Mouse (Mus musculus) urinary bladder, adult 18-20 months (tissue): Measurements from ENCODE around the gene Fxr2.
A peak's percentile ranks its signal among the peaks of the same experiment; 100 is the strongest.

Experiments
- DNase-seq, 2 experiments: peaks; one replicate each; pipeline ENCODE4 v3.0.0; 2022; ENCODE audit warnings: low spot score in 2 of 2, mixed read lengths in 2 of 2

Gene Fxr2

GRCm38 (mm10) chr11:69657462-69657881 is 24.7 kb downstream of the Fxr2 start:
- DNase-seq: no peak

DNA sequence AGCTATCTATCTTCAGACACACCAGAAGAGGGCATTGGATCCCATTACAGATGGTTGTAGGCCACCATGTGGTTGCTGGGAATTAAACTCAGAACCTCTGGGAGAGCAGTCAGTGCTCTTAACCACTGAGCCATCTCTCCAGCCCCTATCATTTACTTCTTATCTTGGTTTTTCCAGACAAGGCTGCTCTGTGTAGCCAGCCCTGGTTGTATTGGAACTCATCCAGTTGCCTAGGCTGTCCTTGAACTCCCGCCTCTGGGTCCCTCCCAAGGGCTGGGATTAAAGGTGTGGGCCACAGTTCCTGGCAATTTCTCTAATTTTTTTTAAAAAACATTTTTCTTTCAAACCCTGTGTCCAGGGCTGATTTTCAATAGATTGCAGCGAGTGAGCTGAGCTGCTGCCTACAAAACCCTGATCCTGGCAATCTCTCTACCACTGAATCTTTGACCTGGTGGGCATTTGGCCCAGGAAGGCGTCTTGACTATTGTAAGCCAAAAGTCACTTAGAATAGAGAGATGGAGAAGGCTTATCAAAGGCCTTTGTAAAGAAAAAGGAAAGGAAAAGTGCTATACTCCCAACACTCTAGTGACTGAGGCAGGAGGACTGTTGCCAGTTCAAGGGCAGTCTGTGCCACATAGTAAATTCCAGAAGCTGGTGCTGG is 28.6 kb downstream of the Fxr2 start:
- DNase-seq: no peak

DNA sequence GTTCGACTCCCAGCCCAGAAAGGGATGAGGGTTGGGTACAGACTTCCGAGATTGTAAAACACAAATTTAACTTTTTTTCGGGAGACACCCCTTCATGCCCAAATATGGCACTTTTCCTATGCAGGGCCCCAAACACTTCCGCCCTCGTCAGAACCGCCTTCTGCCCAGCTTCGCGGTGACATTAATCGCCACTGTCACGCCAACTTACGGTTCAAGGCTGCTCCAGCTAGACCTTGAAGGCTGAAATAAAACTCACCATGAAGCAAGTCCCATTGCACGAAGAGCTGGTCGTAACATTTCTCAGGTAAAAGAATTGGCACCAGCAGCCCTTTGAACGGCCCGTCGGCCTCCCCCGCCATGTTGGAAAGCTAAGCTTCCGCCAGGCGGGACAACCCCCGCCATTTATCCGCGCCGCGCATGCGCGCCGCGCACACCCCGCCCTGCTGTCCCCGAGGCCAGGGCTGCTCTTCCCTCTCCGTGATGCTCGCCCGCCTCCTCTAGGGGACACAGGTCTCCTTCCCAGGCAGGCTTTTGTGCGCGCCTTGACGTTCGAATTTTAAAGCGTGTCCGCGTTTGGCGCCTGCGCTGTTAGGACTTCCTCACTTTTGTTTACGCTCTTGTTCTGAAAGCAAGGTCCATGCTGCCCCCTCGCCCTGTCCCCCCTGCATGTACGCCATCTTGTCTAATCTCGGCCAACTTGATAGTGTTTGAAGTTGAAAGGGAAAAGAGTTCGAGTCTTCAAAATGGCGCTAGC is 29.6 kb downstream of the Fxr2 start, which contains the start of gene Mpdu1:
Gene Mpdu1 (minus strand): TSS at position 430 of the 754 bp plus-strand sequence.
- peak; percentile 86 to 90 for DNase-seq

DNA sequence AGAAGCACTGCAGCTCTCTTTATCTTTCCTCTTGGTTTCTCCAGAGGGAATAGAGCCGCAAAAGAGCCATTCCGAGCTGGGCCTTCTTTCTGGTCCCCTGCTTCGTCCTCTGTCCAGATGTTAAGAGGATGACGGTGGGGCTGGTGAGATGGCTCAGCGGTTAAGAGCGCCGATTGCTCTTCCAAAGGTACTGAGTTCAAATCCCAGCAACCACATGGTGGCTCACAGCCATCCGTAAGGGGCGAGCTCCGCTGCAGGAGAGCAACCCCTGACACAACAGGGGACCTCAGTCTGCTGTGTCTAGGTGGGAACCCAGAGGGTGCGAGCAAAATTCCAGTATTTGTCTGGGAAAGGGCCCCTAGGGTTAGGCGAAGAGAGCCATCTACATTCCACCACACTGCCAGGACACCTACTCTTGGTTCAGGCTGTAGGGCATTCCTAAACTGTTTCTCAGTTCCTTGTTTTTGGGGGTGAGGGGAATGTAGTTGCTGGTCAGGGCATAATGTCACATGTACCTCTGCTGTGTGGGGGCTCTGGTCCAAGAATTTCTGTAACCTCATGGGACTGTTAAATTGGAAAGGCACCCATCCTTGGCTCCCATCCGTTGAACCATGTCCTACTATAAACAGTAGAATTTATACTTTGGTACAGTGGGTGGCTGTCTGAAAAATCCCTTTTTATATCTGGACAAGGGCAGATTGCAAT is 30.3 kb downstream of the Fxr2 start:
- DNase-seq: no peak

- no peak for DNase-seq
Observed at GRCm38 (mm10) chr11:69663795-69664194, 31.0 kb downstream of the Fxr2 start.

- DNase-seq: no peak
Observed at GRCm38 (mm10) chr11:69664841-69665240, 32.1 kb downstream of the Fxr2 start.

- DNase-seq: no peak
Observed at GRCm38 (mm10) chr11:69665457-69665960, 32.7 kb downstream of the Fxr2 start.

DNA sequence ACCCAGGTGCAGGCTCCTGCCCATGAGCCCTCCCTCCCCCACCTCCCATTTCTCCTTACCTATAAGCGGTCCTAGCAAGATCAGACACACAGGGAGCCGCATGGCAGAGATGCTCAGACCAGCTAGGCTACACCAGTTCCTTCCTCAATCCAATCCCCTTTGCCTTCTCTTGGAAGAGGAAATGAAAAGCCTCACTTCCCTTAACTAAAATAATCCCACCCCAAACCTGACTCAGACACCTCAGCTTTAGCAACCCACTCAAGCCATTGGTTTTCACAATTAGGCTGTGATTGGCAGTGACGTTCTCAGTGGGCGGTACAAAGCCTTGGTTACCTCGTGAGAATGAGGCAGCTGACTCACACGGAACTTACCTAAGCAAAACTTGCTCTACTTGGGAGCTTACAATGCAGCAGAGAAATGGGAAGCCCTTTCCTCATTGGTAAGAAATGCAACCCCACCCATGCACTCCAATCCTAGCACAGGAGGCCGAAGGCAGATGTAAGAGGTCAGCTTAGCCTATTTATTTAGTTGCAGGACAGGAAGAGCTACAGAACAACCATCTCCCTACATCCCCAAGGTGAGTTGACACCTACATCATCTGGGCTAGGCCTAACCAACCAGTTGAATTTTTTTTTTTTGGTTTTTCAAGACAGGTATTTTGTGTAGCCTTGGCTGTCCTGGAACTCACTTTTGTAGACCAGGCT is 33.3 kb downstream of the Fxr2 start, which contains the start of gene Cd68:
Gene Cd68 (minus strand): TSS at position 193 of the 704 bp plus-strand sequence.
- DNase-seq: no peak

DNA sequence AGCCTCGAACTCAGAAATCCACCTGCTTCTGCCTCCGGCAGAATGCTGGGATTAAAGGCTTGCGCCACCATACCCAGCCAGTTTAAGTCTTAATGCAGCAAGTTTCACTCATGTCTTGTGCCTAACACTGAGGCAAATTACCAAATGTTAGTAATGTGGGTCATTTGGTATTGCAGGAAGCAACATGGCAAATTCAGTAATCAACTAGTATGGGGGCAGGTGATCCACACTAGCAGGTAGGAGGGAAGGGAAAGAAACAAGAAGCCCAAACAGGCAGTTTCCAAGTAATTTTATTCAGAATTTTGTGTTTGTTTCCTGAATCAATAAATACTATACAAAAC is 33.8 kb downstream of the Fxr2 start:
- DNase-seq: no peak

- peak; percentile 76 to 91 for DNase-seq
Observed at GRCm38 (mm10) chr11:69670786-69671725, 38.3 kb downstream of the Fxr2 start.

- DNase-seq: no peak
Observed at GRCm38 (mm10) chr11:69671726-69672124, 38.9 kb downstream of the Fxr2 start.

DNA sequence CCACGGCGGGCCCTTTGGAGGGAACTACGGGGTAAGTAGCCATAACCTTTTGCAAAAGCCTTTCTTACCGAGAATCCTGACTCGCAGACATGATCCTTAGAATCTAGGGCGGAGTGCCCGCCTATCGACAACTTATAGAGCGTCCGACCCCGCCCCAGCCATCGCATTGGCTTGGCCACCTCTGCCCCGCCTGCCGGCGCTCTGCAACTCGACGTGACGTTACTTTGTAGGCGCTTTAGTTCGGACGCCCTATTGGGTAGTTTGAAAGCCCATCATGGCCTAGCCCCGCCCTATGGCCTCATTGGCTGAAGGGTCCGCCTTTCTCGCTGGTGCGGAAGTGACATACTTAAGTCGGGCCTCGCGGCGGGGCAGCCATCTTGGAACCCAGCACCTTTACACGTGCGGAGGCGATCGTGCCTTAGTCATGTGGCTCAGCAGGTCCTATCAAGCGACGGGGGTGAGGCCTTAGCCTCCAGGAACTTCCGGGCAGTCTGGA is 39.5 kb downstream of the Fxr2 start, which contains the start of gene Eif4a1:
Gene Eif4a1 (minus strand): TSS at position 213 of the 496 bp plus-strand sequence.
- DNase-seq: peak; percentile 100

GRCm38 (mm10) chr11:69679144-69679543 is 46.4 kb downstream of the Fxr2 start:
- DNase-seq: no peak

DNA sequence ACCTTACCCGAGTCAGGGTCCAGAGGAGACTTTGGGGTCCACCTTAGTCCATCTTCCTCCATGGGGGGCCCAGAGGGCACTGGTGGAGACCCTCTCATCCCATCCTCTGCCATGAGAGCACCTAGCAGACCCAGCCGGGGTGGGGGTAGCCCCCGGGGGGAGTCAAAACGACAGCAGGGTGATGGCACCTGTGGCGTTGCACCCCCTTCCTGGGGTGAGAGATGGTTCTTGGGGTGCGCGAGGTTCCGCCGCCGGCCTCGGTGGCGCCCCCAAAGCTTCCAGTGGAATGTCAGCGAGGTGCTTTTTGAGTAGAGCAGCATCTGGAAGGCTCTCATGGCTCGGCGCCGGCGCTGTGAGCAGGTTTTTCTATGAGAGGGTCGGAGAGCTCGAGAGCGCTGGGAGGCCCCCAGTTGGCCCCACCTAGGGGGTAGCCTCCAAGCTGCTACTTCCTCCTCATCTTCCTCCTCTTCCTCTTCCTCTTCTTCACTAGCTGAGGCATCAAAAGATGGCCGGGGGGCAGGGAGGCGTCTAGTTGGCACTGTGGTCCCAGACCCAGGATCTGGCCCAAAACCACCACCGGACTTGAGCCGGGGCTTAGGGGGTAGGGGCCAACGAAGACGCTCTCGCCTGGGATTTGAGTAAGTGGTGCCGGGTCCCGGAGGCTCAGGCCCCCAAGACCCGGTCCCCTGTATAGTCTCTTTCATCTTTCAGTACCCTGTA is 47.5 kb downstream of the Fxr2 start:
- no peak for DNase-seq

DNA sequence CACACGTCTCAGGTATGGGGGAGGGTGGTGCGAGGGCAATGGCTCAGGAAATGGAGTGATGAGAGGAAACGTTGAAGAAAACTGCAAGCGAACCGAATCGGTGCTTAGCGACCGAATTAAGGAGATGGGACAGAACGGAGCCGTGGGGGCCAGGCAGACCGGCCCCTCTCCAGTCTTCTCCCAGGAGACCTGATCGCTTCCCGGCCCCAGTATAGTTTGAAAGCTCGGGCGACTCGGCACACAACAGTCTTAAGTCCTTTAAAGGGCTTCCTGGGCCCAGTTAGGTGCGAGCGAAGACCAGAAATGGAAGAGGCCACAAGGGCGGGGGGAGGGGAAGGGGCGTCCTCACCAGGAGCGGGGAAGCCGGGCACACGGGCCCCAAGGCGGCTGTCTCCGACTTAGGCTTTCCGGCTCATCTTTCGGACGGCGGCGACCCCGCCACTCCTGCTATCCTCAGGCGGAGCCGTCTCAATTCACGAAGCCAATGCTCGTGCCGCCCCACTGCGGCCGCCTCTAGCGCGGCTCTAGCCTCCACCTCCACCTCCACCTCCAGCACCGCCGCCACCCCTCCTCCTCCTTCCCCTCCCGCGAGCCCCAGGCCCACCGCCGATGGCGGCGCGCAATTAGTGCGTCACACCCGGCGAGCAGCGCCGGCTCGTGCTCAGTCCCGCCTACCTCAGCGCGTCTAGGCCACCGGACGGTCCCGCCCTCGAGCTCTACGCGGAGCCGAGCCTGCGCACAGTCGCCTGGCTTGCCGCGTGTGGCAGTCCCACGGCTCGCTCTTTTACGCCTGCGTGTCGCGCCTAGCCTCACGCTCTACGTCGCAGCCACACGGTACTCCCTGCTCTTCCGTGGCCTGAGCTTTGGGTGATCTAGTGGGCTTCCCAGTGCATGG is 48.8 kb downstream of the Fxr2 start, which contains the start of gene Senp3:
Gene Senp3 (minus strand): TSS at position 771 of the 895 bp plus-strand sequence.
- DNase-seq: peak; percentile 93 to 94

- DNase-seq: no peak
Observed at GRCm38 (mm10) chr11:69682209-69682839, 49.5 kb downstream of the Fxr2 start.

GRCm38 (mm10) chr11:69682840-69683533 is 50.2 kb downstream of the Fxr2 start:
- DNase-seq: peak; percentile 77 to 79
